Mouse (Mus musculus) right cerebral cortex, postnatal 10 days (tissue): ENCODE data around the gene Igsf21.

Source experiments
- DNase-seq, 2 experiments: peaks; one replicate each; pipeline ENCODE4 v3.0.0; 2021; ENCODE audit warnings: low spot score in 2 of 2

The Igsf21 gene

GRCm38 (mm10) chr4:140237305-140237741 is 9.3 kb downstream of the Igsf21 start:
- peak; percentile 67 to 78 for DNase-seq

DNA sequence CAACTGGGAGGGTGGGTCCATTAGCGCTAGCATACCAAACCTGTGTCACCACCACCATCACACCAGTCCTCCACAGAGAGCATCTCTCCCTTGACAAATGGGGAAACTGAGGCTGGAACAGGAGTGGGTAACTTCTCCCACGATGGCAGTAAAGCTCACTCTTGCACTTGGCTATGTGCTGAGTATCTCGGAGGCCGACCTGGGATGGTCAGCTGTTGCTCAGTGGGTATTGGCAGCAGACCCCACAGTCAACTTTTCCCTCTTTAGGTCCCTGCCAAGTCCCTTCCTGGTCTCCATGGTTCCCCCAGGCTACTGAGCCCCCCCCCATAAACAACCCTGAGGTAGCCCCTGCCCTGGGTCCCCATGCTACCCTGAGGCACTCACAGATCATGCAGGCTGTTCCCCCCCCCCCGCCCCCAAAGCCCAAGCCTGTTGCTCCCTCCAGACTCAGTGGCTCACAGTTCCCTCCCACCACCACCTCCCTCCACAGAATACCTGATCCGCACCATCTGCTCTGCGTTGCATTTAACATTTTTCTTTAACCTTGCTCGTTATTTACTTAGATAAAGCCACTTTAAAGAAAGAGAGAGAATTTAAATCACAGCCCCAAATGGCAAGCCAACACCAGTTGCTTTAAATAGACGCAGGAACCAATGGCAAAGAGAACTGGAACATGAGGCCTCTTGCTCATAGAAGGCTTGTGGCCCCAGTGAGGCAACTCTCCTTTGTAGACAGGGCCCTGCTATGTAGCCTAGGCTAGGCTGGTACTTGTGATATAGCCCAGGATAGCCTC is 11.0 kb downstream of the Igsf21 start:
- DNase-seq: no peak

- no peak for DNase-seq
Measured at GRCm38 (mm10) chr4:140234412-140235205, 12.0 kb downstream of the Igsf21 start.

GRCm38 (mm10) chr4:140227837-140228236 is 18.7 kb downstream of the Igsf21 start:
- no peak for DNase-seq

- DNase-seq: no peak
Measured at GRCm38 (mm10) chr4:140225204-140225603, 21.4 kb downstream of the Igsf21 start.

GRCm38 (mm10) chr4:140224451-140224850 is 22.1 kb downstream of the Igsf21 start:
- DNase-seq: no peak

- DNase-seq: peak in 1 of 2 experiments; percentile 50
Measured at GRCm38 (mm10) chr4:140223067-140223466, 23.5 kb downstream of the Igsf21 start.

DNA sequence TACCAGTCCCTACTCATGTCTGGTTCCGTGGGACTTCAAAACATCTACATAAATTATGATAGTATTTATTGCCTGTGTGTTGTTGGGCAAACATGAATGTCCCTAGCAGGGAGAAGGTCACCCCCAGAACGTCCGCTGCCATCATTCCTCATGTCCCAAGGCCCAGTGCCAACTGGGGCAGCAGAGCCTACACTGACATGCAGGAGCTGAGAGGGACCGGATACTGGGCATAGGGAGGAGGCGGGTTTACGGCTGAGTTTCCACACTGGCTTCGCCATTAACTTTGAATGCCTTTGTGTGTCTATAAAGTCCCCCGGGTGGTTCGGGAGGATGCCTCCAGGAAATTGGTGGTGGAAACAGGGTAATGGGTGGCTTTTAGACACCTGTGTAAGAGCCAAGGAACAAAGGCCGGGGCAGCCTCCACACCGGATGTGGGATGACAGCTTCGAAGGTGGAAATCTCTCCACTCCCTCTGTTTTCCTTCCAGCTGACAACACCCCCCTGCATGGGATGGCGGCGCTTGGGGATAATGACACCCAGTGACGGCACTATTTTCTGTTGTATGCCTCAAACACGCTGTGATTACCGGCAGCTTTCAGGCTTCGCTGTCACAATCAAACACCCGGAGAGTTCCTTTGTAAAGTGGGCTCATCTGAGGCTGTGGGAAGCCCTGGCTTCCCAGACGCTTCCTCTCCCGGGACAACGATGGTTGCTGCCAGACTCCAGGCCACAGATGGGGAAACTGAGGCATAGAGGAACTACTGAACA is 26.1 kb downstream of the Igsf21 start:
- DNase-seq: no peak

GRCm38 (mm10) chr4:140218853-140219852 is 27.4 kb downstream of the Igsf21 start:
- DNase-seq: no peak

GRCm38 (mm10) chr4:140218384-140218783 is 28.2 kb downstream of the Igsf21 start:
- DNase-seq: peak; percentile 76 to 81

DNA sequence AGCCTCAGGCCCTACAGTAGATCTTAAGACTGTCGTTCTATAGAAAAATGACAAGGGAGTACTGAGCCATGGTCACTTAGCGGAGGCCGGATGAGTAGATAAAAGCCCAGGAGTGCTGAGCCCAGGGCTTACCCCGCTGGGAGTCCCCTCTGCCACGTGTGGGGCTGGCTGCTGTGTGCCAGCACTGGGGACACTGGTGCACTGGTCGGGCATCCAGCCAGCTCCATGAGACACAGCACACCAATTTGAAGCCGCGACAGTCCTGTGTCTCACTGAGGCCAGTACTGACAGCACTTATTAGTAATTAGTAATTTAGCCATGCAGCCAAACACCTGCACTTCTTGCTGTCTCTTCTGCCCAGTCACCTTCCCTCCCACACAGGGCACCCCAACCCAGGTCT is 28.6 kb downstream of the Igsf21 start:
- peak in 1 of 2 experiments; percentile 63 for DNase-seq

DNA sequence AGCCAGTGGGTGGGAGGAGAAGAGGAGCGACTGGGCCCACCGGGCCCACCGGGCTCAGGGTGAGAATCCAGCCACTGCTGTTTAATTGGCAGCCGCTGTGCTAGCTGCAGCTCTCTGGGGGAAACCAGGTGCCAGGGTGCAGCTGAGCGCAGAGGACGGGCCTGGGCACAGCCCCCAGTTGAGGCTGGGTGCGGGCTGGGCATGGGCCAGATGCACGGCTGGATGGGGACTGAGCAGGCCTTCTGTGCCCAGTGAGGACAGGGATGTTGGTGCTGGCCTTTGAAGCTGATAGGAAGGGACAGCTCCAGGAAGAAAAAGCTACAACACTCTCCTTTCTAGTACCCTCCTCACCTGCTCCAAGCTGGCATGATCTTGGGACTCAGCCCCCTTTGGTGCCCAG is 30.5 kb downstream of the Igsf21 start:
- no peak for DNase-seq

DNA sequence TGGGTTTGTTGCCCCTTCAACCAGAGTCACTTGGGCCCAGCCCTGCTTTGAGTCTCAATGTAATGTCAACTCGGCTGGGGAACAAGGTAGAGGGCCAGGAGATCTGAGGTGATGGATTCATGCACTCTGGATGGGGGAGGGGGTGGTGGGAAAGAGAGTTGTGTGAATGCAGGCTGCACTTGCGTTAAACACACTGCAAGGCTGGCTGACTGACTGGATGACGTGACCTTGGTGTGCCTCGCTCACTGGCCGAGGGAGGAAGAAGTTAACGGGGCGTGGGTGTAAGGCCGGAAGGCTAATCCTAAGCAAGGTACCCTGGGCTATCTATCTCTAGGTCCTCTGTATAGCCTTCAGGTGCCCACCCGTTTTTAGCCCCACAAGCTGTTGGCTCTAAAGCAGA is 31.4 kb downstream of the Igsf21 start:
- DNase-seq: no peak

- DNase-seq: no peak
Measured at GRCm38 (mm10) chr4:140214406-140214805, 32.2 kb downstream of the Igsf21 start.

GRCm38 (mm10) chr4:140210129-140210890 is 36.3 kb downstream of the Igsf21 start:
- DNase-seq: no peak

- DNase-seq: peak; percentile 87 to 88
Measured at GRCm38 (mm10) chr4:140205811-140206231, 40.8 kb downstream of the Igsf21 start.

DNA sequence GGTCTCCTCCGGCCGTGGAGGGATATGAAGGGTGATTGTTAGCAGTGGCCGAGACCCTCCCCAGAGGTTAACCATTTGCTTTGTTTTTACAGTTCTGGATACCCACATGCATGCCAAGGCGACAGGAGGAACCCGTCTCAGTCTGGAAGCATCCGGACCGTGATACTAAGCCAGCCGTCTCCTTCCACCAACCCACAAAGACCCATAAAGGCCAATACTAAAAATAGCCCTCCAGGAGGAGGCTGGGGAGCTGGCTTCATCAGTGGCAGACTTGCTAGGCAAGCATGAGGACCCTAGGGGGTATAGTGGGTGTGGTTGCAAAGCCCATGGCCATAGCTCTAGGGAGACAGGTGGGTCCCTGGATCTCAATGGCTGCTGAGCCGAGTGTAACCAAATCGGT is 41.8 kb downstream of the Igsf21 start:
- DNase-seq: no peak

GRCm38 (mm10) chr4:140203696-140204272 is 42.8 kb downstream of the Igsf21 start:
- no peak for DNase-seq

- DNase-seq: no peak
Measured at GRCm38 (mm10) chr4:140202196-140202595, 44.4 kb downstream of the Igsf21 start.

DNA sequence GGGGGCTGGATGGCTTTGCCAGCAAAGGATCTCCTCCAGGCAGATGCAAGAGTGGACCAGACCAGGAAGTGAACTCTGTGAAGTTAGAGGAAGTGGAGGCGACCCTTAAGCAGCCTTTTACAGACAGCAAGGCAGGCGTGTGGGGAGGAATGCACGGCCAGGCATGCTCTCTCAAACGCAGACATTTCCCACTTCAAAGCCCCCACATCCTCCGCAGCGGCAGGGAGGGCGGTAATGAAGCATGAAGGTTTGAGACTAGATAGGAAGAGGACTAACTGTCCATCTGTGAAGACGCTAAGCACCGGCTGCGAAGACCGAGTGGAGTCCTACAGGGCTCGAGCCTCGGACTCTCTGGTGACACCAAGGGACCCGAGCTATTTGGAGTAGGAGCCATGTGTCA is 46.3 kb downstream of the Igsf21 start:
- DNase-seq: no peak
